Mouse (Mus musculus): ENCODE data around the gene Arhgap29.

Arhgap29 gene

DNA sequence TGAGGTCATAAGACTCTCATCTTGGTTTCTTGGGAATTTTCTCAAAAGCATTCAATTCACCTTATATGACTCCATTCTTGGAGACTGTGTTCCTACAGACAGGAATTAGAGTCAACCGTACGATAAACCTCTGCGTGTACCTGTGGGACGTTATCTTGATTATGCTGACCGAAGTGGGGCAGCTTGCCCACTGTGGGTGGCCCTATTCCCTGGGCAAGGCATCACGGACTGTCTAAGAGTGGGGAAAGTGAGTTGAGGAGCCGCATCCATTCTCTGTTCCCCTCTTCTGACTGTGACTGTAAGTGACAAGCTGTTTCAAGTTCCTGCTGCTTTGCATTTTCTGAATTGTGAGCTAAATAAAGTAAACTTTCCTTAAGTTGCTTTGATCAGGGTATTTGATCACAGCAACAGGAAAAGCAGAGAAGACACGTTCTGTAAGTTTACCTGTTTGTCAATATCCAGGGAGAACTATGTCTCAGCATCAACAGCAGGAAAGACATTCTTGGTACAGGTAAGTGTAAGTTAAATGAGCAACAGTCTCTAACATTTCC lies at the start of gene Arhgap29:
TSS of gene Arhgap29 (plus strand) at position 501 of the 551 bp plus-strand sequence.
- DNase-seq (ENCODE audit: extremely low spot score, low spot score) = no peak

DNA sequence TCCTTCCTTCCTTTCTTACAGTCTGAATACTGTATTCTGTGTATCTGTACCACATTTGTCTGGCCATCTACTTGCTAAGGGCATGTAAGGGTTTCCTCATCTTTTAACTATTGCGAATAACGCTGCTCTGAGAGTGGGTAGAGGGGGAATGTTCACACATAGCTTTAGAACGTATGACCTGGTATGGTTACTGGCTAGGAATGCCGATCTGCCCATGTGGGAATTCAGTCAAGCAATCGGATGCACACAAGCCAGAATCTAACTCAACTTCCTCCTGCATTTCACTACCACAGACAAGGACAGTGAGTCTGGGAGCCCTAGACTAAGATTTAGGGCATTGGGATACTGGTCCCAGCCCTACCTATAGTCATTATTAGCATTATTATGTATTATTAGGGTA lies 49.6 kb upstream of the Arhgap29 start:
- no peak for DNase-seq (ENCODE audit: extremely low spot score, low spot score)

DNA sequence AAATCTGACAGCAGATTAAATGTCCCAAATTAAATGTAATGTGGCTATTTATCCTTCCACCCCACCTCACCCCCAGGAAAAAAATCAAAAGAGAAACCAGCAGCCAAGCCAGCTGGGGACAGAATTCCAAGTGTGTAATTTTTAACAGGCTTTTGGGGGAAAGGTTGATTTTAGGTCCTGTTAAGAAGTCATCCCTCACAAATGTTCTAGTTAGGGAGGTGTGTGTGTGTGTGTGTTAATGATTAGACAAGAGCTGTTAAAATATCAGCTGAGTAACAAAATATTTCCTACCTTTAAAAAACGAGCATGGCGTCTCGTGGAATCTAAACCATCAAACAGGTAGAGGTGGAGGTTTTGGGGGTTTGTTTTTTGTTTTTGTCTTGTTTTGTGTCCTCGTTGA lies 49.1 kb upstream of the Arhgap29 start:
- DNase-seq (ENCODE audit: extremely low spot score, low spot score) = no peak

DNA sequence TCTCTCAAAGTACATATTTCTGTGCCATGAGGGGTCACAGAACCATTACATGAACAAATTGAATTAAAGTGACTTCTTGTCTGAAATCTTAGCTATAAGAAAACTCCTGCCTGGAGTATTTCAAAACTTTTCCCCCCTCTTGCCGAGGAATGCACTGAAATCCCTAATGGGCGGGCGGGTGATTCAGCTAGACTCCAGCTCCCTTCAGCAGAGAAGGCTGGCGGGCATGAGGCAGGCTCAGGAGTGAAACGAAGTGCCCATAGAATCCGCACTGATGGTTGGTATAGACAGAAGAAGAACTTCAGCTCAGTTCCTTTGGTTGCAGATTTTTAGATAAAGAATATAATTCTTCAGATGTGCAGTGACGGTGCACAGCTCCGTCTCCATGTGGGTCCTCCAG lies 48.6 kb upstream of the Arhgap29 start:
- no peak for DNase-seq (ENCODE audit: extremely low spot score, low spot score)

DNA sequence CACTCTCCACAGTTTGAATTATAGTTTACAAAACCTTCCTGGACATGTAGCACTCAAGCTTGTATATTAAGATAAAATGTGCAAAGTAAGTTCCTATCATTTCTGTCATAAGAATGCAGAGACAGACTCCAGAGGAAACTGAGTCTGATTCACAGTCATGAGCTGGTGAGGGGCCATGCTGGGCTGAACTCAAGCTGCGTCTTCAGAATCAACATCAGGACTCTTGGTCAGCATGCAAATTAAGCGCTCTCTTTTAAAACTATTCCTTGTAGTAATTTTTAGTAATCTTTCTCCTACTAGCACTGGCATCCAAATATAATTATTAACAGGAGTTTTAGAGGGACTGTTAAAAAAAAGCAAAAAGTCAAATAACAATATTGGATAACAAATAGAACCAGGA lies 47.9 kb upstream of the Arhgap29 start:
- no peak for DNase-seq (ENCODE audit: extremely low spot score, low spot score)

DNA sequence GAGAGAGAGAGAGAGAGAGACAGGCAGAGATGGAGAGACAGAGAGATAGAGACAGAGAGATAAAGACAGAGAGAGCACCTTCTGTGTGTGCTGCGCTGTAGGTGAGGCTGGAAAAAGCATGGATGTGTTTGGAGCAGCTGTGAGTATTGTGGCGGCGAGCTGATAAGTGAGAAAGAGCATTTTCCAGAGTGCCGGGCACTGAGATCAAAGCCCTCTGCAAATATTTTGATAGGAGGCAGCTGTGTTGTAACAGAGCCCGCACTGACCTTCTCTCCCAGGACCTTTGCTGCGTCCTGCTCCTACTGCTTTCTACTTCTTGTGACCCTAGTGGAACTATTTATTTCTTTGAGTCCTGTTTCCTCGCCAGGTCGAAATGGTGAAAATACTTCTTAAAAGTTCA lies 45.7 kb upstream of the Arhgap29 start:
- DNase-seq (ENCODE audit: extremely low spot score, low spot score) = no peak

DNA sequence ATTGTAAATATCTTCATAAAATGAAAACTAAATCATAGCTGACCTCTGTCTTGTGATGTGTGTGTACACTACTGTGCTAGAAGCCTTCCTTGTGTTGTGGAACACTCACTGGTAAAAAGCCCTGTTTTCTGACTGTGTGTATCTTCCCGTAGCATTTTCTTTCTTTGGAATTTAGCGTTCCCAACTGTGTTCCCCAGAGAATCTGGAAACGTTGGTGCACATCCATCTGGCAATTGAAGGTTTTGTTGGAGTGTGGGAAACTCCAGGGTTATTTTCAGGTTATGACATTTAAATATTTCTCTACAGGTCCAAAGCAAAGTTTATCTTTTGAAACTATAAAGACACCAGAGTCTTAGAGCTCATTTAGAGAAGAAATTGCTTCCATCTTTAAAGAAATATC lies 43.2 kb upstream of the Arhgap29 start:
- DNase-seq (ENCODE audit: extremely low spot score, low spot score) = no peak

DNA sequence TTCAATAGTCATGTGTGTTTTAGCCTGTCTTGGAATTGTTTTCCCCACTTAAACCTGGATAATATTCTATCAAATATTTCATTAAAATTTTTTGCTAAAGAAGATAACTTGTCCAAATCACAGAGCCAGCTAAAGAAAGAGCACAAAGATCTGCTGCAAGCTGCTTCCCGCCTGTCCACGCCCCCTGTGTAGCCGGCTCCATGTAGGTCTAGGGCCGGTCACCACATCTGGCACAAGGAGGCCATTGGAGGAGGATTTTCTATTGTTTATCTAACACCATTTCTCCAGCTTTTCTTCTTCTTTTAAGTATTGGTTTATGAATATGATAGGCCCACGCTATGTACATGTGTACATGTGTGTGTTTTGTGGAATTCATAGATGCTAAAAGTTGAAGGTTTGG lies 38.9 kb upstream of the Arhgap29 start:
- no peak for DNase-seq (ENCODE audit: extremely low spot score, low spot score)

DNA sequence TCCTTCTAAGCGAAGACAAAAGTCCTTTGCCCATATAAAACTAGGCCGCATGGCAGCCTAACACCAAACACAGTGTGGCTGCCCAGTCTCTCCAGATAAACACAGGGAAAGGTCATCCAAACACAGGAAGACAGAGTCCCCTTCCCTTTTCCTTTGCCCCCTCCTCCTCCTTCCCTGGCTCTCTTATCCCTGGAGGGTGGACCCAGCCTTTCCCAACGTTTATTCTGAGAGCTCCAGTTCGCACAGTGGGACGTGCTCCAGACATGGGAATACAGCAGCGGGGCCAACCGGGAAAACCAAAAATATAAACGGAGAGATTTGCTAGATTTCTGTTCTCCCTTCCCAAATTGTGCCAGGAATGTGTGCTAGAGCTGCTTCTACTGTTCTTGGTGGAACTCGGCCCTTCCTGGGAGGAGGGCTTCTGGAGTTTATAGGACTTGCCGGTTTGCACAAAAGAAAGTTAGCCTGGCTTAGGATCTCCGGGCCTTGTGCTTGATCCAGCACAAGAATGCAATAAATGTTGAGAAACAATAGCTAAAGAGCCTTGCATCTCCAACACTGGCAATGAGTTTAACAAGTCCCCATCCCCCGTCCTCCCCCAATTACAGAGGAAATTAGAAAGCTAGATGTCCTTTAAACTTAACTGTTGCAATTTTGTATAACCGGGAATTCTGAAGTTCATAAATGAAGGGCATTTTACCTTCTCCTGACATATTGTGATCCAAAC lies 37.7 kb upstream of the Arhgap29 start:
- peak; percentile 26 for DNase-seq (ENCODE audit: extremely low spot score, low spot score)

DNA sequence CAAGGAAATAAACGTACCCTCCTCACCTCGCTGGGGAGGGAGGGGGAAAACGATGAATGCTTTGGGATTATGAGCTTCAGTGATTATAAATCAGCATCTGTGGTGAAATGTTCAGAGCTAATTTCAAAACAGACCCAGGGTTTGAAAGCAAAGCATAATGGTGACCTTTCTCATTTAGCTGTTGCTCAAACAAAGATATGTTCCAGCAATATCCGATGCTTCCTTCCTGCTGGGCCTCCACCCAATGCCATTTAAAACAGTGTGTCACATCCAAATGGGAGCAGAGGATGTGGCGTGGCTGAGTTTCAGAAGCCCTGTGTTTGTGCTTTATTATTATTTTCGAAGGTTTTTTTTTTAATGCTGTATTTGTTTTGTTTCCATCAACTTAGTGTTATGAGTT lies 37.1 kb upstream of the Arhgap29 start:
- DNase-seq (ENCODE audit: extremely low spot score, low spot score) = no peak

DNA sequence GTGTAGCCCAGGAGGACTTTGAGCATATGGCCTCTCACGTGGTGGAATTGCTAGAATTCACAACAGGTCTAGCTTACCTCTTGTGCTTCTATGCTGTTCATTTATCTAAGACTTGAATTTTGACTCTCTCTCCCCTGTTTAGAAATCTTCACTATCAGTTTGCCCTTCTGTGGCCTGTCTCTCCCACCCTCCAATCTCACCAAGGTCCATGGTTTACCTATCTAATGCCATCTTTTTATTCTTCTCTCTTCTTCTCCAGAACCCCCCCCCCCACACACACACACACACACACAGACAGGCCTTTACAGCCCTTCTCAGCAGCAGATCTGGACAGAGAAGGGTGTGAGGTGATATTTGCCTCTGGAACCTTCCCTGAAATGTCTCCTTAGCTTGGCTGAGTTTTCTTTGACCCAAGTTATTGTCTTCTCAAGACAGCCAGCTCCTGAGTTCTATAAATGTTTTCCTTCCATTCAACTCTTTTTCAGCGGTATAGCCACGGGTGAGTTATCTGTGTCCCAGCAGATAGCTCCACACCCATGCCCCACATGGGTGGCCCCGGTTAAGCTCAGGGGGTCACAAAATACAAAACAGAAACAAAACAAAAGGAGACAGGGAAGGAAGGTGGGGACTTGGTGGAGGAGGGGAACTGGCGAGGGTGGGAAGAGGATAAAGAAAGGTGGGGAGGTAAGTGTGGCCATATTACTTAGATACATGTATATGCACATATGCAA lies 35.4 kb upstream of the Arhgap29 start:
- DNase-seq (ENCODE audit: extremely low spot score, low spot score) = no peak

DNA sequence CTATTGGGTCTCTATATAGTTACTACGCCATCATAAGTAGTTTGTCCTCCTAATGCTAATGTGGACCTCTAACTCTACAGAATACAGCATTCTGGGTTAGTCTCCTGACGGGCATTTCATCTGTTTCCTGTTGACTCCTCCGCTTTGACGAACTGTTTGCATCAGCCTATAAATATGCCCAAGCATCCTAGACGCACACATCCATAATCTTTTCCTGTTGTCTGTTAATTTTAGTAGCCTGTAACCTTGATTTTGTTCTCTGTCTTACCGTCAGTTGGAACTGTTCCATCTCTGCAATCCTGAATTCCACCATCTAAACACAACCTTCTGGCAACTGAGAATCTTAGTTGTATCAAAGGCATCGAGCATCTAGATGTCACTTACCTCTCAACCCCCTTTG lies 34.7 kb upstream of the Arhgap29 start:
- no peak for DNase-seq (ENCODE audit: extremely low spot score, low spot score)

DNA sequence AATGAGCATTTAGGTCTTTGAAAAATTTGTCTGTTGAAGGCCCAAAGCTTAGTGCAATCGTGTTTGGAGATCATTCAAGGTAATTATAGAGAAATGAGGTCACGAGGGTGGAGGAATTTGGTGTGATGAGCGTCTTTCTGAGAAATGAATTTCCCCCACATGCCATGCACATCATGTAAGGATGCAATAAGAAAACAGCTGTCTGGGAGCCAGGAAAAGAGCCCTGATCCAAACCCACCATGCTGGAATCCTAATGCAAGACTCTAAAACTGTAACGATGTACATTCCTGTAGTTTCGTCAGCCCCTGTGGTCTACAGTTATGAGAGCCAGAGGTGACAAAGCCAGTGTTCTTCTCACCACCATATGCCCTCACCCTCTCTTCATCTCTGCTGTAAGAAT lies 32.4 kb upstream of the Arhgap29 start:
- DNase-seq (ENCODE audit: extremely low spot score, low spot score) = no peak

DNA sequence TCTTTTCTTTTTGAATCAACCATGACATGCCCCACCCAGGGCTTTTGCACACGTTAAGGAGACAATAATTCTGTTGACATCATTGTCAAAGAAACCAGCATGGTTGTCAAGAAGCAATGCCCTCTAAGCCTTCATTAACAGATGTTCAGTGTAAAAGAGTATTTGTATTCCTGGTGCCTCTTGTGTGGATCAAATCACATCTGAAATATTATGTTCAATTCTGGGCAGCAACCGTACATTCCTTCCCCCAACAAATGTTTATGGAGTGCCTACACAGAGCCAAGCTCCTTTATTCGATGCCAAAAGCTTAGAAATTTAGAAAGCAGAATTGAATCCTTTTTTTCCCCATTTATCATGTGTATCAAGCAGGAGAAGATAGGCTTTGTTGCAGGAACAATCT lies 31.6 kb upstream of the Arhgap29 start:
- no peak for DNase-seq (ENCODE audit: extremely low spot score, low spot score)

DNA sequence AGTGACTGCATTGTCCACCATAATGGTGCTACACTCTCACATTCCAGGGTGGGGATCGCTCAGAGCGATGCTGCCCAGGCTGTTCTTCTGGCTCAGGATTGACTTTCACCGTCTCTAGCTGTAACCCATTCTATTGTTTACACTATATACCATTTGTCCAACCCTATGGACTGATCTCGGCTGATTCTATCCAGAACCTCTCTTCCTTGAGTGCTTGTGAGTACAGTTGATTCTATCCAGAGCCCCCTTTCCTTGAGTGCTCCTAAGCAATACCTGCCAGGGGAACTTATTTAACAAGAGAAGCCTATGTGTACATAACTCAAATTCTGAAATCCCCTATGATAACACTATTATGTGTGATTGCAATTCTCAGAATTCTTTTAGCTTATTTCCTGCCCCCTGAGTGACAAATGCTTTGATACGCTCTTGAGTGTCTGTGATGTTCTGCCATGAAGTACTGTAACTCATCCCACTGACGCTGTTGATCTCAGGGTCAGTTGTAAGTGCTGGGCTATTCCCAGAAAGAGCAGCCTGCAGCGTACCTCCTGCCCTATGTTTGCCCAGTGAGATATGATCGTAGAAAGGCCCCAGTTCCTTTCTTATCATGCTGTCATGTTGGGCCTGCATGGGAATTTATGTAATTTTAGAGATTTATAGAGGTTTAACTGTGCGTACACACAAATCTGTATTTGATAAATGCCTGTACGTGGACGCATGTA lies 27.4 kb upstream of the Arhgap29 start:
- DNase-seq (ENCODE audit: extremely low spot score, low spot score) = no peak

DNA sequence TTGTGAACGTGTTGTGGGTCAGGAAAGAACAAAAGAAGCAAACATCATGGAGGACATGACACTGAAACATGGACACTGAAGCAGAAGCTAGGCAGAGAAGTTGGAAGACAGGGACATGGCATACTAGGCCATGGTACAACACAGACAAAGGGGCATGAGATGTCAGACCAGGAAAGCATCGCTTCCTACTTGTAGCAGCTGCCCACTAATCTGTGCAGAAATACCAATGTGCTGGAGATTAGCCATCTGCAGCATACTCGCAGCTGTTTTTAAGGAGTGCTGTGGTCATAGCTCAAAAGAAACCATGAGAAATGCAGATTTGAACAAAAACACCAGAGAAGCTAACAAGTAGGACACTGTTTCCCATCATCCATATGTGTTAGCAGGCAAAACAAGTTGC lies 24.7 kb upstream of the Arhgap29 start:
- no peak for DNase-seq (ENCODE audit: extremely low spot score, low spot score)

DNA sequence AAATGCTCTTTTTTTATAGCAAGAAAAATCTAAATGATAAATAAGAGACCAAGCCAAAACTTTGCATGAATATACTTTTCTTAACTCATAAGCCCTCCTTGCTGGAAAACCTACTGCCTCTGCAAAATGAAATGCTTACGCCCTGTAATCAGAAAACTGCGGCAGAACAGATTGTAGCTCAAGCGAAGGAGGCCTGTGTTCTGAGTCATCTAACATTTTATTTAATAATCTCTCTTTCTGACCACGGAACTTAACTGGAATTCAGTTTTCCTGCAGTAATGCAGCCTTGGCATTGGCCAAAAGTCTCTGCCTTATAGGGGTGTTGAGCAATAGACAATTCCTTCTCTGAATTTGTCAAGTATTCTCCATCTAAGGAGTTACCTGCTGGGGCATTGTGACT lies 19.5 kb upstream of the Arhgap29 start:
- DNase-seq (ENCODE audit: extremely low spot score, low spot score) = no peak

DNA sequence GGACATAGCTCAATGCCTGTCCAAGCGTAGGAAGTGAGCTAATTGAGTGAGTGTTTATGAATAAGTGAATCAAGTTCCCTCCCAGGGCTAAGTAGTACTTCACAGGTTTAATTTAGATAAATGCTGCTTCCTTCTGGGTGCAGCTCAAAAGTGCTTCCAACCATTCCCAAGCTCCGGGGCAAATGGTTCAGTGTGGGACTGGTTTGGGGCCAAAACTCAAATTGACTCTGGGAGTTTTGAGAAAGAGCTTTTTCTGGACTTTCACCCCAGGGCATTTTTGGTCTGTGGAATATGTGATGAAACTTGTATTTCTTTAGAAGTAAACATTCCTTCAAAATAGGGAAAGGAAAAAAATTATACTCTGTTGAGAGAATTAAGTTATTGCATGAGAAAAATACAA lies 16.1 kb upstream of the Arhgap29 start:
- no peak for DNase-seq (ENCODE audit: extremely low spot score, low spot score)

DNA sequence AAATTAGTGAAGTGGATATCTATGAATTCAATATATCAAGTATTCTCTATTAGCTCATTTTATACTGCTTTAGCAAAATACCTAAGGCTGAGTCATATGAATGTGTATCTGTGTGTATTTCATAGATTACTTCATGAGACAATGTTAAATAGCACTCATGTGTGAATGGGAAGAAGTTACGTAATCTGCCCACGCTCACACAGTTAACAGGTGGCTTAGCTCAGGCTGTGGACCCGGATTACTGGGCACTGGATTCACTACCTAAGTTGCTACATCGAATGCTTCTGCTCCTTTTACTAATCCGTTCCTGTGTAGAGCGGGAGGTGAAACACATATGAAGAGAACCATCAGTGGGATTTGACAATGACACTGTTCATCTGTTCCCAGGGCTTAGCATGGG lies 15.3 kb upstream of the Arhgap29 start:
- DNase-seq (ENCODE audit: extremely low spot score, low spot score) = no peak

DNA sequence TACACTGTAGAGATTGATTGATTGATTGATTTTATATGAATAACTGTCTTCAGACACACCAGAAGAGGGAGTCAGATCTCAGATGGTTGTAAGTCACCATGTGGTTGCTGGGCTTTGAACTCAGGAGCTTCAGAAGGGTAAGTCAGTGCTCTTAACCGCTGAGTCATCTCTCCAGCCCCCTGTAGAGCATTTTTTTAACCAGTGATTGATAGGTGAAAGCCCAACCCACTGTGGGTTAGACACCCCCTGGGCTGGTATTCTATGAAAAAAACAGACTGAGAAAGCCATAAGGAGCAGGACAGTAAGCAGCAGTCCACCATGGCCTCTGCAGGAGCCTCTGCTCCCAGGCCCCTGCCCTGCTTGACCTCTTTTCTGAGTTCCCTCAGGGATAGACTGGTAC lies 12.7 kb upstream of the Arhgap29 start:
- DNase-seq (ENCODE audit: extremely low spot score, low spot score) = no peak

DNA sequence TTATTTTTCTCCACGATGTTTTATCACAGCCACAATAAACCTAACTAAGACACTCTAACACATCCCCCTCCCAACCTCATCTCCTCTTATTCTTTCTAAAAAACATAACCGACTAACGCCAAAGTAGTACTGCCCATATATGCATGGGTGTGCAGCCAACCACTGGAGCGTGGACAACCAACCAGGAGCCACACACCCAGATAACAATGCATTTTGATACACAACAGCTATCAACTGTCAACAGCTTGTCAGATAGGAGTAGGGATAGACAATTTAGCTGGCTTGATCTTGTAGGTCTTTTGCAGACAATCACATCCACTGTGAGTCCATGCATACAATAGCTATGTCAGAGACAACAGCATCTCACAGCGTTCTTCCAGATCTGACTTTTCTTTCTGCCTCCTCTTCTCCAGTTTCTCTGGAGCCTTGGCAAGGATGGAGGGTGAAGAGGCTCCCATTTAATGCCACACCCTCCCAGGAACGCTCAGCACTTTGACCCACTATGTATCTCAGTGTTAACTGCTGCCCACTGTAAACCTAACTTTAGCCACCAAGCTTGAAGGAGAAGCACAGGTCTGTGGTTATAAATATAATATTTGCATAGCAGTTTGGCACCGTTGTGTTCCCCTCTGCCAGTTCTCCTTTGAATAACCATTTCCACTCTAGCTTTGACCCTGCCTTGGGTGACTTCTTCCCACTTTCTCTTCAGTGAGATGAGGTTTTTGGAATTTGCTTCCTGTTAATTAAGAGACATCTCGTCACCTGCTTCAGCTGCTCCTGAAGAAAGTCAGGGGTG lies 12.0 kb upstream of the Arhgap29 start:
- DNase-seq (ENCODE audit: extremely low spot score, low spot score) = no peak

All from neural tube, embryonic 10.5 days (tissue).